Mouse (Mus musculus) kidney, embryonic 16.5 days (tissue): ENCODE results near the gene Cry2. TPM values are rescaled to one million over a fixed set of nuclear protein-coding genes. Genes with fewer than 3 reads are reported as not detected.

Experiments
- ATAC-seq: fragments of 200-750 bp; cut with Nextera tagmentation; 2 replicates; pipeline ENCODE4 v1.8.0; 2017; ENCODE audit warnings: moderate TSS enrichment; ENCODE audit not compliant: low FRiP score, low TSS enrichment
- H3K27ac ChIP-seq: fragments of 300-500 bp; sonication (generic); 2 replicates; pipeline ENCODE4 v1.5.1; 2014; ENCODE audit warnings: low read length
- H3K27me3 ChIP-seq: fragments of 300-500 bp; sonication (generic); 2 replicates; pipeline ENCODE4 v1.6.1; 2014; ENCODE audit warnings: low read length, control low read depth, mixed read lengths; ENCODE audit not compliant: insufficient read depth
- H3K36me3 ChIP-seq: fragments of 300-500 bp; sonication (generic); 2 replicates; pipeline ENCODE4 v1.6.1; 2014; ENCODE audit warnings: low read length, control low read depth, mixed read lengths; ENCODE audit not compliant: insufficient read depth
- H3K4me1 ChIP-seq: fragments of 300-500 bp; sonication (generic); 2 replicates; pipeline ENCODE4 v1.6.1; 2014; ENCODE audit warnings: low read length, control low read depth, mixed read lengths; ENCODE audit not compliant: insufficient read depth
- H3K4me2 ChIP-seq: fragments of 300-500 bp; sonication (generic); replicated peaks from 2 replicates; pipeline ENCODE4 v1.6.1; 2014; ENCODE audit warnings: low read depth, low read length
- H3K4me3 ChIP-seq: fragments of 300-500 bp; sonication (generic); 2 replicates; pipeline ENCODE4 v1.5.1; 2014; ENCODE audit warnings: mild to moderate bottlenecking, low read length
- H3K9ac ChIP-seq: fragments of 300-500 bp; sonication (generic); replicated peaks from 2 replicates; pipeline ENCODE4 v1.6.1; 2014; ENCODE audit warnings: low read length
- H3K9me3 ChIP-seq: fragments of 300-500 bp; sonication (generic); 2 replicates; pipeline ENCODE4 v1.6.1; 2016; ENCODE audit warnings: low read length, control low read depth
- WGBS: fragments of 180-500 bp; shearing (Covaris S2); extraction: QIAGEN DNeasy Blood & Tissue Kit; methylation state at CpG from one replicate; pipeline ENCODE4 v1.1.7; 2014; 5-methylcytosine and 5-hydroxymethylcytosine counted together
- polyA plus RNA-seq: library from polyadenylated mRNA; unstranded; fragments of >200 nt; fragmentation: Nextera tagmentation; extraction: Ambion mirVana; gene quantifications from 2 replicates; pipeline ENCODE4 v1.2.1, GENCODE M21; 2015

The Cry2 gene
- polyA plus RNA-seq, 1 experiment from 2014 or later = 21.7 TPM

DNA sequence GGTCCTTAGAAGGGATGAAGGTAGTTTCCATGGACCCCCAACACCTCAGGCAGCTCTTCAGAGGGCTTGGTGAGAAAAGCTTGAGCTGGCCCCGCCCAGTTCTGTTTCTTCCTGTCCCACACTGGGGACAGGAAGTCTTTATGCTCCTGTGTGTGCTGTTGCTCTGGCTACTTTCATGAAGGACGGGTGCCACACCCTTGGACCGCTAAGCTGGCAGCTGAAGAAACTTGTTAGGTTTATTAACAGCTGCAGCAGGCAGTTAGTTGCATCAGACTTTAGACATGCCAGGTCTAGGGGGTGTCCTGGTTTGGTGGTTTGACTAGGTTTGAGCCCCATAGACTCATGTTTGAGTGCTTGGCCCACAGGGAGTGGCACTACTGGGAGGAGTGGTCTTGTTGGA is 30.8 kb upstream of the Cry2 start:
- Histone ChIP-seq H3K27me3 (peaks cover 12% of the 10 kb centered on the region), H3K27ac (no peak overlapping the region), H3K9ac (no peak overlapping the region), H3K4me2 (no peak overlapping the region), H3K36me3 (no peaks in the 10 kb centered on the region), H3K4me1 (no peaks in the 10 kb centered on the region; the same call in 1 of the 2 replicates), H3K9me3 (no peaks in the 10 kb centered on the region), H3K4me3 (no peak overlapping the region)
- 82% methylated on average over 3 of the region's 3 CpGs for WGBS
- no peak for ATAC-seq

DNA sequence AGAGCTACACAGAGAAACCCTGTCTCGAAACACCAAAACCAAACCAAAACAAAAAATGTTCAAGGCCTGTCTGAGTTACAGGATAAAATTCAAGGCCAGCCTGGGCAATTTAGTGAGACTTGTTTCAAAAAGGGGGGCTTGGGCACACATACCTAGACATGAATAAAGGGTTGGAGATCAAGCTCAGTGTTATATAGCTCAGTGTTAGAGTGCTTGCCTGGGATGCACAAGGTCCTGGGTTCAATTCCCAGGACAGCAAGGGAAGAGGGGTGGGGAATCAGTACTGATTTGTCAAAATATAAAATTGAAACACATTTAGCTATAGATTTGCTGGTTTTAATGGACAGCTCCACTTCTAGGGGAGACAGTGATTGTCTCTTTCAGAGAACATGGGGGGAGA is 27.4 kb upstream of the Cry2 start:
- no peak overlapping the region for H3K9ac ChIP-seq
- peaks cover 14% of the 10 kb centered on the region for H3K4me1 ChIP-seq
- no peaks in the 10 kb centered on the region for H3K36me3 ChIP-seq
- no peak overlapping the region for H3K4me2 ChIP-seq
- ATAC-seq = no peak
- WGBS = 93% methylated on average over 1 of the region's 1 CpGs
- H3K9me3 ChIP-seq = no peaks in the 10 kb centered on the region
- H3K4me3 ChIP-seq = no peak overlapping the region
- peaks cover 12% of the 10 kb centered on the region for H3K27me3 ChIP-seq
- no peak overlapping the region for H3K27ac ChIP-seq

DNA sequence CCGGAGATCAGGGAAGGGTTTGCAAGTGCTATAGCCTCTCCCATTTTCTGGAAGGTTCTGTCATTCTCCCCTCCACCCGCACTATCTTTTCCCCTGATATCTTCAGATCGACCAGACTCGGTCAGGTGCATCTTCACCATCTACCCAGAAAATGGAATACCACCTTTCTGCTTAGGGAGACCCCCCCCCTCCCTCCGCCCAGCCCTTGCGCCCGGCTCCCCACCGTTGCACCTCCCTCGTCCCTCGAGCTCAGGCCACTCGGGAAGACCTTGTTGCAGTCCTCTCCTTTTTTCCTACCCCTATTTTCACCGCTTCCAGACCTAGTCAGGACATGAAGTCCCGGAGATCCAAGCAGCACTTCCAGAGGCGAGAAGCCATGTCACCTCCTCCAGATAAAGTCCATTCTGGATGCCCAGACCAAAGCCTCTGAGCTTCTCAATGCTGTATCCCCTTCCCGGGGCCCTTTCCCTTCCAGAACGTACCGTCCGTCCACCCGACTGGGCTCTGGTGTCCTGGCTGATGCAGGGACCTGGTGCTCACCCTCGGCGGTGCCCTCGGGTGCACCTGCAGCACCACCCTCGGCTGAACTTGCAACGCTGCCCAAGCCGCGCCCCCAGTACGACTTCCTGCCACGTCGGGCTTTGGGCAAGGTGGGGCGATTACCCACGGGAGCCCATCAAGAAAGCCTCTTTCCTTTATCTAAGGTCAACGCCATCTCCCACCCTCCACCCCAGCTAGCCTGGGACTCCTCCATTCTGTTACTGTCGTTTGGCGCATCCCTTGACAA is 26.3 kb upstream of the Cry2 start, which contains the start of gene Slc35c1:
Gene Slc35c1, minus strand, starts transcription at position 618 of the 787 bp plus-strand sequence.
- under 1% methylated on average over 34 of the region's 34 CpGs for WGBS
- H3K36me3 ChIP-seq = no peaks in the 10 kb centered on the region
- H3K4me3 ChIP-seq = peak within 1 kb of the TSS; percentile 81
- peaks cover 12% of the 10 kb centered on the region for H3K27me3 ChIP-seq
- H3K4me1 ChIP-seq = peaks cover 14% of the 10 kb centered on the region
- no peaks in the 10 kb centered on the region for H3K9me3 ChIP-seq
- peak within 1 kb of the TSS; percentile 97 for H3K4me2 ChIP-seq
- H3K27ac ChIP-seq = peak within 1 kb of the TSS; percentile 61
- peak within 1 kb of the TSS; percentile 79 for H3K9ac ChIP-seq
- ATAC-seq = peak; percentile 30; the same call in 1 of the 2 replicates

DNA sequence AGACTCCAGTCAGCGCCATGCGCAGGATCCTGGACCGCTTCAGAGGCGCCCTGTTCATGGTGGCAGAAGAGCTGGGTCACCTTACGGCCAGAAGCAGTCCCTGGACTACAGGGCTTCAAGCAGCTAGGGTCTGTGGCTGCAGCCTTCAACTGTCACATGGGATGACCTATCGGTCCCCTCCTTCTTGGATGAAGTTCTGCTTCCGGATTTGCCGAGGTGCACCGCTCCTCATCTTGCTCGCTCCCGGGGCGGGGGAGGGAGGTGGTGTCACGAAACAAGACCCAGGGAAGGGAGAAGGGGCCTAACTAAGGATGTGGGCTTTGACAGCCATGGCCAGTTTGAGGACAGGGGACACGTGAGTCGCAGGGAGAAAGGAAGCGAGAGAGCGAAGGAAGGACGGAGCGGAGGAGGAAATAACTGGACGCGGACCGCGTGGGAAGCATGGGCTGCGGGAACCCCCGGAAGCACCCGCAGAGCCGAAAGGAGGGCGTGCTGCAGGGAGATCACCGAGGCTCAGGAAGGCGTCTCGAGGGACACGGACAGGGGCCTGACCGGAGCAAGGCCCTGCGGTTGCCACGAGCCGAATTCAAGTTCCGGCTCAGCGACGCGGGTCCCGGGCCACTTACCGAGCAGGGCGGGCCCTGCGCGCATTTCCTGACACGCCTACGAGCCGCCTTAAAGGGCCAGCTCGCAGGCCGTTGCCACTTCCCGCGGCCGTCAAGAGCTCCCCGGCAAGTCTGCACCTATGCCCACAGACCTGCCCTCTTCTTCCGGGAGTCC is 25.5 kb upstream of the Cry2 start:
- peak overlapping the region; percentile 61 for H3K27ac ChIP-seq
- H3K9me3 ChIP-seq = no peaks in the 10 kb centered on the region
- WGBS = under 1% methylated on average over 55 of the region's 55 CpGs
- H3K4me3 ChIP-seq = peak overlapping the region; percentile 81
- peak overlapping the region; percentile 97 for H3K4me2 ChIP-seq
- peaks cover 2% of the 10 kb centered on the region; the same call in 1 of the 2 replicates for H3K36me3 ChIP-seq
- H3K27me3 ChIP-seq = peaks cover 12% of the 10 kb centered on the region
- H3K9ac ChIP-seq = peak overlapping the region; percentile 79
- H3K4me1 ChIP-seq = peaks cover 14% of the 10 kb centered on the region
- peak; percentile 86 for ATAC-seq

DNA sequence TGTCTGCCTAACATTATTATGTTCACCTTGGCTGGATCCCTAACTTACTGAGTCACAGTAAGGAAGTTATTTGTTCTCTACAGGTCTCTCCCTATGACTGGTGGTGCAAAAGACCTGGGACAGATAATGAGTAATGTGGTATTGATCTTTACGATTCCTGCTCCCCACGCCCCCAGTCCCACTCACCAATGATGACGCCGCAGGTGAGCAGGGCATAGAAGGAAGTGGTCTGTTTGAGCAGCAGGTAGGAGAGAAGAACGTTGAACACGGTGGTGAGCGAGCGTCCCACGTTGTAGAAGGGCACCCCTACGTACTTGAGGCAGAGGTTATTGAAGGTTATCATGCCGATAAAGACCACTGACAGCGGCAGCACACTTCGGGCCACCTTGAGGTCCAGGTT is 24.6 kb upstream of the Cry2 start:
- peaks cover 12% of the 10 kb centered on the region for H3K27me3 ChIP-seq
- H3K4me1 ChIP-seq = peaks cover 14% of the 10 kb centered on the region
- 70% methylated on average over 13 of the region's 13 CpGs for WGBS
- peak overlapping the region; percentile 81 for H3K4me3 ChIP-seq
- no peaks in the 10 kb centered on the region for H3K9me3 ChIP-seq
- peak overlapping the region; percentile 97 for H3K4me2 ChIP-seq
- H3K27ac ChIP-seq = no peak overlapping the region
- peaks cover 10% of the 10 kb centered on the region; the same call in 1 of the 2 replicates for H3K36me3 ChIP-seq
- peak overlapping the region; percentile 79 for H3K9ac ChIP-seq
- peak; percentile 7; the same call in 1 of the 2 replicates for ATAC-seq

DNA sequence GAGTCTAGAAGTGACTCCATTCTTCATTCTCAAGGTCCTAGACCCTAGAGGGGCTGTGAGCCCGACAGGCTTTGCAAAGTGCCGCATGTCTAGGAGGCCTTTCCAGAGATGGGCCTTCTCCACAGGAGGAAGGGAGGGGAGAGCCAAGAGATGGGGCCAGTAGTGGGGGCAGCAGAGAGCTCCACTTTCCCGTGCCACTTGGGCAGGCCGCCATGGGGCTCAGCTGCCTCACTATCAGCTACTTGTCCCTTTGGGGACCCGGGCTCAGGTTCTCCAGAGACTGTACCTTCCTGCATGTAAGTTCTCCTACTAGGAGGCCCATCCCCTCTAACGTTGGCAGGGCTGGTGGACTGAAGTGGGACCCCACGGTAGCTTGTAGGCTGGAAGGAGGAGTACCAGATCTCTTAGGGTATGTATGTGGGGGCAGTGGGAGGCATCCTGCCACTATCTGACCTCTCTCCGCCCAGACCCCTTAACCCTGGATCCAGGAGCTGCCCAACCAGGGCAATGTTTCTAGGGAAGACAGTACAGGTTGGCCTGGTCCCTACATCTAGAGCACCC is 23.2 kb upstream of the Cry2 start:
- no peak for ATAC-seq
- no peak overlapping the region for H3K27ac ChIP-seq
- H3K27me3 ChIP-seq = peaks cover 11% of the 10 kb centered on the region
- H3K4me1 ChIP-seq = peaks cover 14% of the 10 kb centered on the region
- H3K4me2 ChIP-seq = no peak overlapping the region
- no peaks in the 10 kb centered on the region for H3K9me3 ChIP-seq
- 73% methylated on average over 8 of the region's 8 CpGs for WGBS
- H3K9ac ChIP-seq = no peak overlapping the region
- H3K4me3 ChIP-seq = no peak overlapping the region
- peaks cover 22% of the 10 kb centered on the region; the same call in 1 of the 2 replicates for H3K36me3 ChIP-seq

DNA sequence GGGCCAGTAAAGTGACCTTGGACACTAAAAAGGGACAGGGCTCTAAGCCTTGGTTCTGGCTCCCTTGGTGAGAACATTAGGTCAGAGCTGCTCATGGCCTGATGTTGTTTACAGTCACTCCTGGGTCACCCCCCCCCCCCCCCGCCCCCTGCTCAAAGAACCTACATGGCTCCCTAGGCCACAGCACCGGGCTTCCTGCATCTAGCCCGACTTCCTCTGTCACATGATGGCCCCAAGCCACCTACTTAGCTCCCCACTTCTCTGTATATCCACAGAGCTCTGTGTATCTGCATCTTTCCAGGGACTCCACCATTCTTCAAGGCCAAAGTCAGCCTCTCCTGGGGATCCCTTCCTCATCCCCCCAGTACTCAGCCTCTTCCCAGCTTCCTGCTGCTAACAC is 21.9 kb upstream of the Cry2 start:
- Histone ChIP-seq H3K4me1 (peaks cover 14% of the 10 kb centered on the region), H3K4me2 (no peak overlapping the region), H3K36me3 (peaks cover 22% of the 10 kb centered on the region; the same call in 1 of the 2 replicates), H3K27ac (no peak overlapping the region), H3K4me3 (no peak overlapping the region), H3K9ac (no peak overlapping the region), H3K9me3 (no peaks in the 10 kb centered on the region), H3K27me3 (peaks cover 4% of the 10 kb centered on the region; the same call in 1 of the 2 replicates)
- 24% methylated on average over 3 of the region's 3 CpGs for WGBS
- ATAC-seq = no peak

DNA sequence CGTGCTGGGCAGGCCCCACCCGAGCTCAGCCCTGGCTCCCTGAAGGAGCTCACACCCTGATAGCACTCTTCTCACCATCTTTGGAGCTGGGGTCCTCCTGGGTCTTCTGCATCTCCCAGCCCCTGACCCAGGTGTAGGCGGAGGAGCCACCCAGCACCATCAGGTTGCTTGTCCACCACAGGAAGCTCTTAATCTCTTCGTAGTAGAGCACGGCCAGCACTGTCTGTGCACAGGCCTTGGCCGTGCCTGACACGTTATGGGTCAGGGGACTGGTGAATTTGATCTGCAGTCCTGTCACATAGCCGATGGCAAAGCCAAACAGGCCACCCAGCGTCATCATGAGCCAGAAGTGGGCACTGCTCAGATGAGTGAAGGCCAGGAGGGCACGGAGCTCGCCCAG is 20.3 kb upstream of the Cry2 start:
- WGBS = 79% methylated on average over 11 of the region's 11 CpGs
- H3K4me2 ChIP-seq = no peak overlapping the region
- peaks cover 22% of the 10 kb centered on the region; the same call in 1 of the 2 replicates for H3K36me3 ChIP-seq
- H3K4me3 ChIP-seq = no peak overlapping the region
- no peaks in the 10 kb centered on the region for H3K27me3 ChIP-seq
- peaks cover 14% of the 10 kb centered on the region for H3K4me1 ChIP-seq
- H3K9me3 ChIP-seq = no peaks in the 10 kb centered on the region
- no peak for ATAC-seq
- H3K27ac ChIP-seq = no peak overlapping the region
- H3K9ac ChIP-seq = no peak overlapping the region

DNA sequence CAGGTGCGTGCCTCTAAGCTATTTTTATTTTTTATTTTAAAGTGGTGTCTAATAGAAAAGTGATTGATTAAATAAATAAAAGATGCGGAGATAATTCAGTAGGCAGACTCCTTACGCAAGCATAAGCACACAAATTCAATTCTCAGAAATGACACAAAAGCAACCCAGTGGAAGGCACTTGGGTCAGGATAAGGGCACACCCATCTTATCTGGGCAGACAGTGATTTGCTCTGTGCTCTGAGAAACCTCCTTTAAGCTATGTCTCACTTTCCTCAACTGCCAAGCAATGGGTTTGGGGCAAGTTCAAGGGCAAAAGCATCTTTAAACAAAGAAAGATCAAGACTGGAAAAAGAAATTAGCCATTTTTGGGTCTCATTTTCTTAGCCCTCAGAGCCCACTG is 17.3 kb upstream of the Cry2 start:
- Histone ChIP-seq H3K9ac (no peak overlapping the region), H3K27me3 (no peaks in the 10 kb centered on the region), H3K27ac (no peak overlapping the region), H3K4me2 (no peak overlapping the region), H3K36me3 (peaks cover 22% of the 10 kb centered on the region; the same call in 1 of the 2 replicates), H3K4me1 (no peaks in the 10 kb centered on the region), H3K9me3 (no peaks in the 10 kb centered on the region), H3K4me3 (no peak overlapping the region)
- WGBS = 93% methylated on average over 3 of the region's 3 CpGs
- ATAC-seq = no peak
